Mouse (Mus musculus) naive thymus-derived CD4-positive, alpha-beta T cell, adult 2 months (primary cell): ENCODE measurements around the gene Cdh6.

Source experiments
- DNase-seq: peaks from one replicate; pipeline ENCODE4 v3.0.0-alpha.2; 2011; ENCODE audit warnings: low read depth

Cdh6 gene

DNA sequence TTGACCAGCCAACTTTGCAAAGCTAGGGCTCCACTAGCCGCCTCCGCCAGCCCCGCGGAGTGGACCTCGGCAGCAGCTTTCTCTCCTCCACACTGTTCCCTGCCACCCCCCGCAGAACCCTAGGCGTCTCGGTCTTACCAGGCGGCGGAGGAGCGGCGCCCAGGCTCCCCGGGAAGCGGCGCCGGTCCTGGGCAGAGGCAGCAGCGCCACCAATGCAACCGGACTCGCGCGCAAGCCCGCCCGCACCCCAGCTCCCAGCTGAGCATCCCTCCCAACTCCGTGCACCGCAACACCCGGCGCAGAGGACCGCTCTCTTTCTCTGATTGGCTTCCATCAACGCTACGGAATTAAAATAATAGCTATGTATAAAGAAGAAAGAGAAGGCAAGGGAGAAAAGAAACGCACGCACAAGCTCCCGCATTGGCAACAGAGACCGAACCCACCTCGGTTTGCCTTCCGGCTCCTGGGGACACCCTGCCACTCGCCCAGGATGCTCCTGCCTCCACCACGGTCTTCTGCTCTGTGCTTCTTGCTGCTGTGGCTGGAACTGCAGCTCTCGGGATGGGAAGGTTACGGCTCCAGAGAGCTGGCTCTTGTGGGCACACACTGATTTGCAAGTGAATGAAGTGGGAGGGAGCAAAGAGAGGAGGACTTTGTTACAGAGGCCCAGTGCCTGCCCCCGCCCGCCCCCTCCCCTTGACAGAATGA lies at the start of gene Cdh6:
Gene Cdh6 (minus strand): TSS at position 605 of the 708 bp plus-strand sequence.
- no peak for DNase-seq

- no peak for DNase-seq
Observed at GRCm38 (mm10) chr15:13219727-13220454, 46.4 kb upstream of the Cdh6 start.

DNA sequence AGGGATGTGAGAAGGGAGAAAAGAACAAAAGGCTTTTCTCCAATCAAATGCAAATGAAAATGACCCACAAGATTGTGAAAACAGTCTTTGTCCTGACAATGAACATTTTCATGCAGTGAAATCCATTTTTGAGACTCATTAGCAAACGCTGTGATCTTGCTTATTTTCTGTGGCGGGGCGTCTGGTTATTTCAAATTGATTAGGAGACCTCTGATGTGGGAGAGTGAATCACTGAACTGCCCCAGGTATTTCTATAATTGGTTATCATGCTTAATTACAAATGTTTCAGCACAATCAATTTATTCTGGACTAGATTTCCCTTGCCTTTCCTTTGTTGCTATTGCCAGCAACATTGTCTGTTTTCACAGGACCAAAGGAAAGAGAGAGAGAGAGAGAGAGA lies 44.3 kb upstream of the Cdh6 start:
- no peak for DNase-seq

DNA sequence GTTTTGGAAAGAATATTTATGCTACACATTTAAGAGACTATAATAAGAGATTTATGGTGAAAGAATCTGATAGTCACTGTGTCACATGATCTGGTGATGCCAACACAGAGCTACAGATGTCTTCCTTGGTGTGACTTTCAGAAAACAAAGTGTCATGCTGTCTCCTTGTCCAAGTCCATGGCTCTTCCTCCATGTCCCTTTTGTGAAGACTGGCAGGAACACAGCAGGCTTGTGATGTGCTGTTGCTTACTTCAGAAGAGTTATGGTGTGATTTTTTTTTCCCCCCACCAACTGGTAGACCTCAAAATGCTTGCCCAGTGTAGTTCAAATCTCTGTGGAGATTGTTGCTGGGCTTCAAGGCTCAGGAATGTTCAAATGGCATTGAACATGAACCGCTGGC lies 43.7 kb upstream of the Cdh6 start:
- DNase-seq = no peak

- DNase-seq = no peak
Observed at GRCm38 (mm10) chr15:13212956-13213355, 39.5 kb upstream of the Cdh6 start.

DNA sequence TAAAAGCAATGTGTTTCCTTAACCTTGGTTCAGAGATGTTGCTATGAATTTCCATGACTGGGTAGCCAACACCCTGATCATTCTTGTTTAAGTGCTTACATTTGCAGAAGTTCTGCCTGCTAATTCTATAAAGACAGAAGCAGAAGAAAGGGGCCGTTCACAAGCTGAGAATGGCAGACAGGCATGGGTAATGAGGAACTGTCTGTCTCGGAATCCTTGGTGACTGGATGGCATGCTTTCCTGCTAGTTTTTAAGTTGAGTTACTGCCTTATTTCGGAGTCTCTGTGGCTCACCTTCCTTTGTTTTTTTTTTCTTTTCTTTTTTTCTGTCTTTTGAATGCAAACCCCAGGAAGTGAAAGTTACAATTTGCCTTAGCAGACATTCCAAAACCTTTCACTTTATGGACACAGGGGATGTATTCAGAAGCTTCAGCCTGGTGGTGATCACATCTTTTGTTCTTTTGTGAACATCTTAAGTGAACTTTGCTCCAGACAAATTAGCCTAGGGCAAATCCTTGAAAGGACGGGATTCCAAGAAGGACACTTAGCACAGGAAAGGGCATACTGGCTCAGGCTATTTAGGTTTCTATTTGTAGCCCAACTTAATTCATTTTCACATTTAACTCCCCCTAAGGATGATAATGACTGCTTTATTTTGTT lies 38.7 kb upstream of the Cdh6 start:
- DNase-seq = no peak

- DNase-seq = no peak
Observed at GRCm38 (mm10) chr15:13210186-13210585, 36.7 kb upstream of the Cdh6 start.

GRCm38 (mm10) chr15:13208716-13209115 lies 35.2 kb upstream of the Cdh6 start:
- DNase-seq = no peak

GRCm38 (mm10) chr15:13196237-13196636 lies 22.8 kb upstream of the Cdh6 start:
- no peak for DNase-seq

GRCm38 (mm10) chr15:13194048-13194447 lies 20.6 kb upstream of the Cdh6 start:
- no peak for DNase-seq

- no peak for DNase-seq
Observed at GRCm38 (mm10) chr15:13193076-13193475, 19.6 kb upstream of the Cdh6 start.

DNA sequence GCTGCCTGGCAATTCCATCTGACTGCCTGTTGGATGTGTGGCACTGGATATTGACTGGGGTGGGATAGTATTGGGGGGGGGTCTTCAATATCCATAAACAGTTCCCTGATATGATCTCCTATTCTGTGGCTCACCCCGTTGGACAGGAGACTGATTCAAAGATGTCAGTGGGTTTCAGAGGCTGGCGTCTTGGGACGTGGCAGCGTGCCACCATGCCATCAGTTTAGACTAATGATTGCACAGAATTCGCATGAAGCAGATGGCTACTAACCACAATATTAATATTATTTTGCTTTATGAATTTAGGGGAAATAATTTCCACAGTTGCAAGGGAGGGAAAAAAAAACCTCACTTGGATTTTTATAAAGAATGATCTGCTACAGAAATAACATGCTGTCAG lies 10.2 kb upstream of the Cdh6 start:
- no peak for DNase-seq

DNA sequence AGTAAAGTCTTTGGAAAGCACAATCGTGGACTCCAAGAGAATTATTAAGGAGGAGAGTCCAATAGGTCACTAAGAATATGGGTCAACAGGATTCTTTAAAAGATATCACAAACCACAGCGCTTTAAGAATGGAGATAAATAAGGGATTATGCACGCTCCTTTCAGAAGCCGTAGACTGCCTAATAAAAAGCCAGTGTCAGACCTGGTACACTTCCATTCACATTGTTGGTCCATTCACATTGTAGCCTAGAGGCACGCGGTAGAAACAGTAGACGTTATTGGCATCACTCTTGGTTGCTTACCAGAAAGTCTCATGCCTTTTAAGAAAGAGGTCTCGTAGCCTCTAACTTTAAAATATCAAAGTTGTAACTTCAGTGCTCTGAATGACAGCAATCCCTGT lies 8.0 kb upstream of the Cdh6 start:
- no peak for DNase-seq

DNA sequence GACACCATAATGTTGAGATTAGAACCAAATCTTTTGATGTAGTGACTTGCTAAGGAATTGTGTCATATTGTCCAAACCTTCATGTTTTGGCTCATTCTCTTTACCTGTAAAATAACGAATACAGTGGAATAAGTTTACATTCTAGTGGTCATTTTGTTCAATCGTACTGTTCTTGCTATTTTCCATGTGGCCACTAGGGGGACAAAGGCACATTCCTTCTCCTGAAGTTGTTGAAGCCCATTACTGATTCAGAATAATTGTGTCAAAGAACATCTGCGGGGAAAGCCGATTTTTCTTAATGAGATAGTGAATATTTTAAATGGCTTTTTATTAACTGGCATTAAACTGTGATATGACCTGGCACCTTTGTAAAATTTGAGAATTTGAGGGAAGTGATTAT lies 7.5 kb upstream of the Cdh6 start:
- peak; percentile 5 for DNase-seq

DNA sequence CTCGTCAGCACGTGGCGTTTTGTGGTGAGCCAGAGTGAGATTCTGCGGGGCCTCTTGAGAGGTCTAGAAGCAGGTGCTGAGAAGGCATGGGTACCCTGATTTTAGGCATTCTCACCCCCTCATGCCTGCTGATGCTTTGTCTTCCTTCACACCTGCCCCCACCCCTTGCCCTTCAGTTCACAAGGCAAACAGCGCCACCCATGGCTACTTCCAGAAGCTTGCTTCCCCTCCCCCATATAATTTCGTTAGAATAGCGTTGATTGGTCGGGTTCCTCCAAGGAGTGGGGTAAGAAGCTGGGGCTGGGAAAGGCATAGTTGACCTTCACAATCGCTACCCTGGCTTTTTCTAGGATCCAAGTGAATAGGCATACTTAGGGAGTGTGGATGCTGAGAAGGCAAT lies 2.5 kb upstream of the Cdh6 start:
- DNase-seq = no peak

- DNase-seq = no peak
Observed at GRCm38 (mm10) chr15:13174618-13174980, 1.1 kb upstream of the Cdh6 start.

DNA sequence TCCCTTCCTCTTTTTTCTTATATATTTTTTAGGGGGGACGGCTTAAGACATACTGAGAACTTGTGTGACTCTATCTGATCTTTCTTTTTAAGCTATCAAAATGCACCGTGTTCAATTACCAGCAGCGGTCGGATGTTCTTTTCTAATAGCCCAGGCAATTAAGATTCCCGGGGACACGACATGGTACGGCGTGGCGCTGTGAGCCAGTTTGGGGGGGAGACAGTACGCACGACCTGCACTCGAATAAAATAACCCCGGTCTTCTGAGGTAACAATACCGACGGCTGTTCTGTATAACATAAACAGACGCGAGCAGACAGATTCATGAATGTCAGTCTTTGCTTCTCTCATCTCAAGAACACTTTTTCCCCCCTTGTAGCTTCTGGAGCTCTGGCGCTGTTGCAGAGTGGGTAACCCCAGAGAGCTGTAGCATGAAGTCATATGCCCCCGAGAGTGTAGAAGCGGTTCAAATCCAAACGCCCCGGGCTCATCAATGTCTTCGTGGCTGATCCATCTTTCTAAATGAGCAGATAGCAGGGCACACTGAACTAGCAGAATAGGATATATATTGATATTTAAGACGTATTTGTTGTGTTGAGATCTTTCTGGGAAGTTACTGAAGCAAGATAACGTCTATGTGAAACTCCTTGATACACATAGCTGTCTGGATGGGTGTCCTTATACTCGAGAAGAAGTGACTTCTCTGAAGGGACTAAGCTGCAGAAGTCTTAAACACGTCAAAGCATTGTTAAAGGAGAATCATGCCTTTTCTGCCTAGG lies 554 bp upstream of the Cdh6 start:
- DNase-seq = no peak

DNA sequence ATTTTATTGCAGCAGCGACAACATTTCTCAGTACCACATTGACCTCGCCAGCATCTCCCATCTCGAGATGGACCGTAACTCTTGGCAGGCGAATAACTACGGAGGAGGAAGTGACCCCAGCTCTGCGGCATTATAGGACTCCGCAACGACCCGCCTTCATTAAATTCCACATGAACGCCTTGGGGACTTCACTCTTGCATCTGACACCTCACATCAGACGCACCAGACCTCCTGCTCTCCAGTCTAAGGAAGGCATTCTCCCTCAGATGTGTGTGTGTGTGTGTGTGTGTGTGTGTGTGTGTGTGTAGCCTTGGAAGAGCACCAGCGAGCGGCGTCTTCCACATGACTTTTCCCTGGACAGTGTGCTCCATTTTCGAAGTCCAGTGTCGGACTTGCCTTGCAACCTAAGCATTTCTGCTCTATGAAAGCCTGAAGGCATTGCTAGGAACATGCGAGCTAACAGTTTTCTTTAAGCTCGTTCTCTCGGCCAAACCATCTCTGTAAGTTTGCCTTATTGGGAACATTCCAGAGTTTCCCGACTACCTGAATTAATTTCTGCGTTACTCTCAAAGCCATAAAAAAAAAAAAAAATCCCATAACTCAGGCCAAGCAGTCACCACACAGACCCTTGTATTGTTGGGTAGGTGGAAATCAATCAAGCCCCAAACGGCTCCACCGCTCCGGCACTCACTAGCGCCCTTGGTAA lies 957 bp downstream of the Cdh6 start:
- no peak for DNase-seq

DNA sequence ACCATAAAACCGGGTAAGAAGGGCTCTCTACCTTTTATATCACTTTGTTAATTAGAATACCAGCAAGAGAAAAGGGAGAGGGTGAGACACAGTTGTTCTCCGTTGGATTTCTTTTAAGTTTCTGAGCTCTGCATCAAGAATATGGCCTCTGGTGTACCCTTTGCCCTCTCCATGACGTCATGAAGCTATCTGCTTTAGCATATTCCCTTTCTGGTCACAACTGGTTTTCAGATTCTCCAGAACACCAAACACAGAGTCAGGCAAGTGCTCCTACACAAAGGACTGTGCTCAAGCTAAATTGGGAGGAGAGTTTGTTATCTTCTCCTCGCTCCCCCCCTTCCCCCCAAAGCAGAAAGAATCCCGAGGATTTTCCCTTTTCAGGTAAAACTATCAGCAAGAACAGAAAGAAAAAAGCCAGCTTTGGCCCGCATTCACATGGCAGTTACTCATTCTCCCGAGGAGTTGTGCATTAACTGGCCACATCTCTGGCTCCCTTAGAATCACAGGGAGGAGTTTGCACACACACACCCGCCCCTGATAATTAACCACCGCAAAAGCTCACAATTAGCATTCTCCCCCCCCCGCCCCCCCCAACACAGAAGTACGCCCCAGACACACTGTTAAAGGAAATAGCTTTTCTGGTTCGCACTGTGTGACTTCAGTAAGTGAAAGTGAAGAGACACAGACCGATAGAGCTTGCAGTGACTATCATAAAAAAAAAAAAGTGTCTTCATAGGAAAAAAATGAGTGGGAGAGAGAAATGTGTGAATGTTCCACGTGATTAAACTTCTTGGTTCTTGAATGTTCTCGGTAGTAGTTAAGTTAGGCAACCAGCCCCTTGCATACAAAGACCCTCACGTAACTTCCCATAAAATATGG lies 1.8 kb downstream of the Cdh6 start:
- no peak for DNase-seq

- DNase-seq = no peak
Observed at GRCm38 (mm10) chr15:13165094-13165885, 8.2 kb downstream of the Cdh6 start.
